Mouse (Mus musculus) MEL (cell line): Measurements from ENCODE around the gene Tspan8. TPM values are rescaled to one million over a fixed set of nuclear protein-coding genes. Genes with fewer than 3 reads are reported as not detected.
A peak's percentile ranks its signal among the peaks of the same experiment; 100 is the strongest.

Experiments
- DNase-seq: peaks from one replicate; pipeline ENCODE4 v3.0.0; 2011; ENCODE audit warnings: low read depth, low spot score
- H3K27ac ChIP-seq: 2 replicates; pipeline ENCODE4 v1.5.1; 2012; ENCODE audit warnings: low read depth, mild to moderate bottlenecking, control low read depth, low read length, moderate library complexity; ENCODE audit not compliant: control insufficient read depth
- H3K27me3 ChIP-seq, 2 experiments: fragments of 150-350 bp in 1 of 2; sonication (generic) in 1 of 2; 2 replicates each; pipeline ENCODE4 v1.6.1; 2012; ENCODE audit warnings: low read length in 2 of 2, mild to moderate bottlenecking in 2 of 2, improper control_type of control experiment in 1 of 2, moderate library complexity in 1 of 2; ENCODE audit not compliant: insufficient read depth in 2 of 2, control insufficient read depth in 1 of 2
- H3K36me3 ChIP-seq, 2 experiments: 2 replicates each; pipeline ENCODE4 v1.6.1; 2012 to 2014; ENCODE audit warnings: low read length in 2 of 2, improper control_type of control experiment in 1 of 2, inconsistent platforms in 1 of 2, mild to moderate bottlenecking in 1 of 2; ENCODE audit not compliant: insufficient read depth in 2 of 2, control insufficient read depth in 1 of 2
- H3K4me1 ChIP-seq, 2 experiments: fragments of 150-350 bp in 1 of 2; sonication (generic) in 1 of 2; 2 replicates each; pipeline ENCODE4 v1.6.1; 2012; ENCODE audit warnings: low read length in 2 of 2, improper control_type of control experiment in 1 of 2, mild to moderate bottlenecking in 1 of 2; ENCODE audit not compliant: insufficient read depth in 2 of 2, control insufficient read depth in 1 of 2
- H3K4me3 ChIP-seq, 2 experiments: fragments of 150-350 bp in 1 of 2; sonication (generic) in 1 of 2; 2 replicates each; pipeline ENCODE4 v1.5.1; 2012; ENCODE audit warnings: low read depth in 2 of 2, low read length in 2 of 2, mild to moderate bottlenecking in 2 of 2, moderate library complexity in 2 of 2, control low read depth in 1 of 2, improper control_type of control experiment in 1 of 2; ENCODE audit not compliant: control insufficient read depth in 1 of 2, insufficient read depth in 1 of 2
- H3K79me2 ChIP-seq: 2 replicates; pipeline ENCODE4 v1.6.1; 2012; ENCODE audit warnings: mild to moderate bottlenecking, low read length, moderate library complexity; ENCODE audit not compliant: control insufficient read depth, poor library complexity, insufficient read depth
- H3K9ac ChIP-seq: 2 replicates; pipeline ENCODE4 v1.6.1; 2012; ENCODE audit warnings: low read depth, mild to moderate bottlenecking, control low read depth, low read length, moderate library complexity; ENCODE audit not compliant: control insufficient read depth, poor library complexity, severe bottlenecking
- H3K9me3 ChIP-seq: fragments of 150-350 bp; sonication (generic); replicated peaks from 2 replicates; pipeline ENCODE4 v1.6.1; 2012; ENCODE audit warnings: mild to moderate bottlenecking, low read length, improper control_type of control experiment, moderate library complexity; ENCODE audit not compliant: insufficient read depth
- E2F4 ChIP-seq: IDR thresholded peaks from 2 replicates; pipeline ENCODE4 v1.6.1; 2011; ENCODE audit warnings: low read depth, low read length, improper control_type of control experiment, borderline replicate concordance
- EP300 ChIP-seq, 2 experiments: IDR thresholded peaks; 2 replicates each; pipeline ENCODE4 v1.6.1; 2011; ENCODE audit warnings: improper control_type of control experiment in 2 of 2, low read length in 2 of 2, low read depth in 1 of 2, mild to moderate bottlenecking in 1 of 2
- ETS1 ChIP-seq: IDR thresholded peaks from 2 replicates; pipeline ENCODE4 v1.6.1; 2012; ENCODE audit warnings: low read depth, mild to moderate bottlenecking, inconsistent platforms, low read length, improper control_type of control experiment, moderate library complexity
- GABPA ChIP-seq: IDR thresholded peaks from 2 replicates; pipeline ENCODE4 v1.6.1; 2012; ENCODE audit warnings: low read depth, mild to moderate bottlenecking, inconsistent platforms, low read length, improper control_type of control experiment, moderate library complexity
- GATA1 ChIP-seq: IDR thresholded peaks from 2 replicates; pipeline ENCODE4 v1.6.1; 2011; ENCODE audit warnings: low read depth, low read length, improper control_type of control experiment
- HCFC1 ChIP-seq: IDR thresholded peaks from 2 replicates; pipeline ENCODE4 v1.6.1; 2012; ENCODE audit warnings: low read depth, mild to moderate bottlenecking, inconsistent platforms, low read length, improper control_type of control experiment, moderate library complexity
- MAFK ChIP-seq: IDR thresholded peaks from 2 replicates; pipeline ENCODE4 v1.6.1; 2011; ENCODE audit warnings: low read depth, mild to moderate bottlenecking, low read length, improper control_type of control experiment, borderline replicate concordance
- MAZ ChIP-seq: IDR thresholded peaks from 2 replicates; pipeline ENCODE4 v1.6.1; 2012; ENCODE audit warnings: low read depth, mild to moderate bottlenecking, inconsistent platforms, low read length, improper control_type of control experiment
- MXI1 ChIP-seq: IDR thresholded peaks from 2 replicates; pipeline ENCODE4 v1.6.1; 2011; ENCODE audit warnings: mild to moderate bottlenecking, low read depth, low read length, improper control_type of control experiment
- MYB ChIP-seq: IDR thresholded peaks from 2 replicates; pipeline ENCODE4 v1.6.1; 2011; ENCODE audit warnings: mild to moderate bottlenecking, low read depth, low read length, improper control_type of control experiment
- NELFE ChIP-seq: IDR thresholded peaks from 2 replicates; pipeline ENCODE4 v1.6.1; 2011; ENCODE audit warnings: low read depth, low read length, improper control_type of control experiment
- TAL1 ChIP-seq: IDR thresholded peaks from 2 replicates; pipeline ENCODE4 v1.6.1; 2012; ENCODE audit warnings: mild to moderate bottlenecking, inconsistent platforms, low read length, moderate library complexity, mixed read lengths
- TCF12 ChIP-seq: IDR thresholded peaks from 2 replicates; pipeline ENCODE4 v1.6.1; 2014; ENCODE audit warnings: low read depth, mild to moderate bottlenecking, inconsistent platforms, low read length, improper control_type of control experiment, moderate library complexity
- USF1 ChIP-seq: IDR thresholded peaks from 2 replicates; pipeline ENCODE4 v1.6.1; 2014; ENCODE audit warnings: low read depth, mild to moderate bottlenecking, inconsistent platforms, low read length, improper control_type of control experiment, moderate library complexity
- USF2 ChIP-seq, 2 experiments: IDR thresholded peaks; 2 replicates each; pipeline ENCODE4 v1.6.1; 2011 to 2012; ENCODE audit warnings: improper control_type of control experiment in 2 of 2, low read length in 2 of 2, borderline replicate concordance in 1 of 2, inconsistent platforms in 1 of 2, low read depth in 1 of 2, mild to moderate bottlenecking in 1 of 2; ENCODE audit not compliant: insufficient read depth in 1 of 2
- ZKSCAN1 ChIP-seq: IDR thresholded peaks from 2 replicates; pipeline ENCODE4 v1.6.1; 2012; ENCODE audit warnings: low read depth, mild to moderate bottlenecking, inconsistent platforms, low read length, improper control_type of control experiment, moderate library complexity
- ZMIZ1 ChIP-seq: IDR thresholded peaks from 2 replicates; pipeline ENCODE4 v1.6.1; 2012; ENCODE audit warnings: low read depth, mild to moderate bottlenecking, inconsistent platforms, low read length, improper control_type of control experiment, moderate library complexity
- ZNF384 ChIP-seq: IDR thresholded peaks from 2 replicates; pipeline ENCODE4 v1.6.1; 2012; ENCODE audit warnings: low read depth, mild to moderate bottlenecking, inconsistent platforms, low read length, improper control_type of control experiment
- polyA plus RNA-seq, 2 experiments: library from polyadenylated mRNA; stranded (reverse) in 1 of 2; unstranded in 1 of 2; fragments of >175 nt in 1 of 2; fragments of >200 nt in 1 of 2; gene quantifications; 2 replicates each; pipeline versions ENCODE4 v1.2.1 to v1.2.4; 2012; ENCODE audit warnings: low replicate concordance in 2 of 2, low read depth in 1 of 2; ENCODE audit not compliant: insufficient read length in 2 of 2, insufficient read depth in 1 of 2, missing spikeins in 1 of 2
- total RNA-seq: library from RNA; depleted of rRNA; stranded (reverse); fragments of 300-350 nt; gene quantifications from 2 replicates; pipeline ENCODE4 v1.2.3, GENCODE M21; 2012

Tspan8 gene
- total and polyA plus RNA-seq, 3 experiments = 6.4 to 16.9 TPM; not detected in 1

- Histone ChIP-seq H3K27me3 (no peaks in the 10 kb centered on the region), H3K36me3 (peaks cover 0 to 4% of the 10 kb centered on the region in 2 experiments; a peak in 2 of 4 replicates), H3K9me3 (no peaks in the 10 kb centered on the region), H3K27ac (no peak overlapping the region), H3K4me1 (peaks cover 2 to 10% of the 10 kb centered on the region in 2 experiments; a peak in 2 of 4 replicates), H3K4me3 (no peak overlapping the region), H3K9ac (no peak overlapping the region), H3K79me2 (no peaks in the 10 kb centered on the region)
- DNase-seq = no peak
- TF ChIP-seq NELFE (no peak), USF1 (no peak), ETS1 (no peak), MAFK (no peak), EP300 (IDR thresholded peaks at IDR 0.05; ENCODE audit: low read depth in 1 of 2, low read length in 2 of 2) (no peak), GABPA (no peak)
Measured at GRCm38 (mm10) chr10:115811519-115811918, 5.1 kb upstream of the Tspan8 start.

GRCm38 (mm10) chr10:115814878-115815277 is 1.8 kb upstream of the Tspan8 start:
- TF ChIP-seq MXI1 = no peak
- no peak for TF ChIP-seq HCFC1
- TF ChIP-seq TAL1 = no peak
- no peak for TF ChIP-seq ETS1
- TF ChIP-seq E2F4 = no peak
- DNase-seq = no peak

DNA sequence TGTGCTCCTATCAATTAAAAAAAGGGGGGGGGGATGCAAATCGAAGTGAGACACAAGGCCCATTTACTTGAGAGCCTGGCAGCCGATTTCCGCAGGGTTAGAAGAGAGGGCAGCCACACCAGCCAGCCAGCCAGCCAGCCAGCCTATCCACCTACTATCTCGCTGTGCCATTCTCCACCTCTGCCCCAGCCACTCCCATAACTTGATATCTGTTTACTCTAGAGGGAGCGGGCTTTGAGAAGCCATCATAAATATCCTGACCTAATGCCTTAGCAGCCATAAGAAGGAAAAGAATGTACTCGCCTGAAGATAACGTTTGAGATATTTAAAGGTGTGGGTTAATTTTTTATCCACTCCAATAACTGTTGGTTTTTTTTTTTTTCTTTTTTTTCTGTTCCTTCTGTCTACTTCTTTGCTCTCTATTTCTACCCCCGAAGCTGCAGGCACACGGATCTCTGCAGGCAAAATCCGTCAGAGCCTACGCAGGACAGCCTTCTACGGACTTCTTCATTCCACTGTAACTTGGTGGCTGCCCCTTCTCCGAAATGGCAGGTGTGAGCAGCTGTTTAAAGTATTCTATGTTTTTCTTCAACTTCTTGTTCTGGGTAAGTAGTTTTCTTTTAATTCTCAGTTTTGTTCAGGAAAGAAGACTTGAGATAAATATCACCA is 558 bp downstream of the Tspan8 start:
- TF ChIP-seq TCF12 (0 out of 2 replicates have a peak, but pooled peaks have one; percentile 20), GATA1 (peak; percentile 43), EP300 (IDR thresholded peaks at IDR 0.05; ENCODE audit: low read depth in 1 of 2, low read length in 2 of 2) (peak in 1 of 2 experiments; percentile 65; a peak in 2 of 4 replicates), MYB (no peak), USF2 (IDR thresholded peaks at IDR 0.05; ENCODE audit: borderline replicate concordance in 1 of 2, insufficient read depth in 1 of 2, low read depth in 1 of 2, low read length in 2 of 2) (no peak), TAL1 (peak; percentile 50), USF1 (no peak), ZMIZ1 (no peak), ZKSCAN1 (no peak), ZNF384 (peak; percentile 82), MAZ (no peak)
- H3K9me3 ChIP-seq = no peaks in the 10 kb centered on the region
- no peaks in the 10 kb centered on the region for H3K79me2 ChIP-seq
- H3K4me1 ChIP-seq = peaks cover 5 to 13% of the 10 kb centered on the region in 2 experiments; a peak in 3 of 4 replicates
- H3K27ac ChIP-seq = peak overlapping the region; percentile 89
- H3K4me3 ChIP-seq = peak overlapping the region; percentile 46 to 76
- peak; percentile 81 for DNase-seq
- peak overlapping the region; percentile 81 for H3K9ac ChIP-seq
- peaks cover 0 to 7% of the 10 kb centered on the region in 2 experiments; a peak in 2 of 4 replicates for H3K36me3 ChIP-seq
- H3K27me3 ChIP-seq = no peaks in the 10 kb centered on the region

More at GRCm38 (mm10) chr10:115814878-115815277, 1.8 kb upstream of the Tspan8 start:
- H3K9me3 ChIP-seq = no peaks in the 10 kb centered on the region
- H3K27ac ChIP-seq = no peak overlapping the region
- no peaks in the 10 kb centered on the region for H3K27me3 ChIP-seq
- no peaks in the 10 kb centered on the region for H3K79me2 ChIP-seq
- peaks cover 5 to 13% of the 10 kb centered on the region in 2 experiments; a peak in 3 of 4 replicates for H3K4me1 ChIP-seq
- H3K4me3 ChIP-seq = no peak overlapping the region
- H3K9ac ChIP-seq = no peak overlapping the region
- H3K36me3 ChIP-seq = peaks cover 0 to 7% of the 10 kb centered on the region in 2 experiments; a peak in 2 of 4 replicates
